Mouse (Mus musculus) kidney, adult 2 months (tissue): ENCODE results near the gene Vps18.

Experiments used
- CTCF ChIP-seq: fragments of 200-500 bp; conservative IDR thresholded peaks from 2 replicates; pipeline ENCODE4 v1.5.1; 2011; ENCODE audit warnings: low read depth, mild to moderate bottlenecking, control low read depth, low read length, moderate library complexity, mixed read lengths; ENCODE audit not compliant: insufficient read depth, insufficient read length
- POLR2A ChIP-seq: fragments of 200-500 bp; IDR thresholded peaks from one replicate; pipeline ENCODE4 v1.6.1; 2011; ENCODE audit warnings: low read depth, low read length, control low read depth

DNA sequence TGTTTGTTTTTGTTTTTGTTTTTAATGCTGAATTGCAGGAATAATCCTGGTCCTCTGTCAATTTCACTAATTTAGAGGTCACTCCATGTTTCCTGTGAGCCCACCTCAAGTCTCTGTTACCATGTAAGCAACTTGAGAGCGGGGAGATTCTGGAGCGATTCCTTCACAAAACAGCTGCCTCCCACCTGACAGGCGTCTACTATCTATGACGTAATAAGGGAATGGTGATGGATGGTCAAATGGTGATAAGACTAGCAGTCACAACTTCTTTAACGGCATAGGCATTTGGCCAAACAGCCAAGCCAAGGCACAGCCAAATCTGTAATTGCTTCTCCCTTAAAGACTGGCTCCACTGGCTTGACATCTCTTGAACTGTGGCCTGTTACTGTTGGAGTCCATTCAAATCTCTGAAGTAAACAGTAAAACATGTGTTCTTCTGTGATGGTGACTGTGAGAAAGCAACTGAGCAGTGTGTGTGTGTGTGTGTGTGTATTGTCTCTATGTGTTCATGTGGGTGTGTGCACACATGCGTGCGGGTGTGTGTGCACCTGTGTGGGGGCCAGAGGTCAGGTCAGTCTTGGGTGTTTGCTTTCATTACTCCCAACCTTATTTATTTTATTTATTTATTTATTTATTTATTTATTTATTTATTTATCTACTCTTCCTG lies 6.5 kb upstream of the Vps18 start:
- TF ChIP-seq CTCF (no peak), POLR2A (no peak)
